In genomic region chr8:115650110-115650521, GRCm38 (mm10) we compare ENCODE assay signal across 8 mouse cellular contexts. TPM values are rescaled to one million over a fixed set of nuclear protein-coding genes. Genes with fewer than 3 reads are reported as not detected.
DNase-seq lines count a peak whose midpoint lies in the region; ATAC-seq and TF ChIP-seq lines count a peak whose summit lies in the region.

No protein-coding gene starts in this region.

- 0 out of 2 replicates have a peak, but pooled peaks have one; percentile 20 for ATAC-seq in lung, embryonic 16.5 days (ENCODE audit: low read depth)
- no peak for ATAC-seq in hindbrain, embryonic 13.5 days (ENCODE audit: low FRiP score)
- no peak for ATAC-seq in erythroblast, adult 5-6 weeks (replicated peaks; ENCODE audit: low FRiP score, poor library complexity, severe bottlenecking)
- ATAC-seq in forebrain, embryonic 12.5 days (ENCODE audit: low FRiP score): no peak

- H3K4me1 ChIP-seq in lung, embryonic 16.5 days (replicated peaks; ENCODE audit: control insufficient read depth, insufficient read depth, low read length): no peaks in the 10 kb centered on the region
- no peaks in the 10 kb centered on the region for H3K4me1 ChIP-seq in lung, adult 2 months (ENCODE audit: control insufficient read depth, insufficient read depth, low read length)
- H3K4me1 ChIP-seq in hindbrain, embryonic 13.5 days (replicated peaks): no peaks in the 10 kb centered on the region
- no peaks in the 10 kb centered on the region for H3K4me1 ChIP-seq in forebrain, embryonic 12.5 days

- no peak for TF ChIP-seq CTCF in lung, adult 2 months (IDR thresholded peaks at IDR 0.05; ENCODE audit: insufficient read depth, low read length)

- peak overlapping the region; percentile 1; the same call in 1 of the 2 replicates for H3K27ac ChIP-seq in lung, embryonic 16.5 days (ENCODE audit: low read length)
- no peak overlapping the region for H3K27ac ChIP-seq in hindbrain, embryonic 13.5 days
- H3K27ac ChIP-seq in forebrain, embryonic 12.5 days: no peak overlapping the region

- H3K36me3 ChIP-seq in lung, embryonic 16.5 days (ENCODE audit: control insufficient read depth, insufficient read depth, low read length): no peaks in the 10 kb centered on the region
- H3K36me3 ChIP-seq in hindbrain, embryonic 13.5 days: no peaks in the 10 kb centered on the region
- H3K36me3 ChIP-seq in forebrain, embryonic 12.5 days (replicated peaks): no peaks in the 10 kb centered on the region

- no peak overlapping the region for H3K4me2 ChIP-seq in lung, embryonic 16.5 days (ENCODE audit: low read depth, low read length)
- H3K4me2 ChIP-seq in hindbrain, embryonic 13.5 days: no peak overlapping the region
- H3K4me2 ChIP-seq in forebrain, embryonic 12.5 days: no peak overlapping the region

- no peak overlapping the region for H3K4me3 ChIP-seq in lung, embryonic 16.5 days (ENCODE audit: low read length)
- H3K4me3 ChIP-seq in lung, adult 2 months (replicated peaks; ENCODE audit: extremely low read depth, low read depth, low read length): no peak overlapping the region
- no peak overlapping the region for H3K4me3 ChIP-seq in hindbrain, embryonic 13.5 days
- H3K4me3 ChIP-seq in forebrain, embryonic 12.5 days (replicated peaks): no peak overlapping the region

- DNase-seq in lung, adult 2 months: no peak
- peak; percentile 99 for DNase-seq in heart, adult 11 months
- peak; percentile 3 for DNase-seq in layer of hippocampus, adult 9-10 months (ENCODE audit: low spot score)
- DNase-seq in right cerebral cortex, postnatal 14 days: peak; percentile 17

- H3K27me3 ChIP-seq in lung, embryonic 16.5 days (ENCODE audit: control insufficient read depth, insufficient read depth, low read depth, low read length): no peaks in the 10 kb centered on the region
- H3K27me3 ChIP-seq in hindbrain, embryonic 13.5 days: no peaks in the 10 kb centered on the region
- H3K27me3 ChIP-seq in forebrain, embryonic 12.5 days: no peaks in the 10 kb centered on the region

- H3K9ac ChIP-seq in lung, embryonic 16.5 days (ENCODE audit: low read length): no peak overlapping the region
- no peak overlapping the region for H3K9ac ChIP-seq in hindbrain, embryonic 13.5 days
- H3K9ac ChIP-seq in forebrain, embryonic 12.5 days: no peak overlapping the region

- TF ChIP-seq POLR2A in lung, adult 2 months (IDR thresholded peaks at IDR 0.05; ENCODE audit: borderline replicate concordance, extremely low read depth, low read depth, low read length): no peak

- H3K9me3 ChIP-seq in lung, embryonic 16.5 days (ENCODE audit: control insufficient read depth, low read length): no peaks in the 10 kb centered on the region
- no peaks in the 10 kb centered on the region for H3K9me3 ChIP-seq in hindbrain, embryonic 13.5 days
- H3K9me3 ChIP-seq in forebrain, embryonic 12.5 days: no peaks in the 10 kb centered on the region; the same call in 1 of the 2 replicates

- WGBS in lung, embryonic 16.5 days: 57% methylated on average over 3 of the region's 3 CpGs
- WGBS in lung, adult 2 months: 29% methylated on average over 3 of the region's 3 CpGs
- 75% methylated on average over 3 of the region's 3 CpGs for WGBS in hindbrain, embryonic 13.5 days
- 88% methylated on average over 3 of the region's 3 CpGs for WGBS in forebrain, embryonic 12.5 days

RNA-seq across cellular contexts. Expression of gene Maf, which starts 57.5 kb away (rescaled TPM):
- polyA plus RNA-seq in lung, embryonic 16.5 days (2015; fragmentation: Nextera tagmentation; extraction: Ambion mirVana): 13.4 and 13.8 TPM in 2 replicates
- polyA plus RNA-seq in lung, adult 2 months (2012; rRNA removed): 8.2 and 9.0 TPM in 2 replicates
- polyA plus RNA-seq in hindbrain, embryonic 13.5 days (2015; fragmentation: Nextera tagmentation; extraction: Ambion mirVana): 11.7 and 11.9 TPM in 2 replicates
- total RNA-seq in erythroblast, adult 5-6 weeks (2015; ENCODE audit: low replicate concordance): 2.5 and 4.0 TPM in 2 replicates
- total RNA-seq in erythroblast, adult 5-6 weeks (2017; ENCODE audit: low replicate concordance): 1.8 and 4.1 TPM in 2 replicates
- 3.1 and 3.6 TPM in 2 replicates for polyA plus RNA-seq in forebrain, embryonic 12.5 days (2016; fragmentation: Nextera tagmentation; extraction: Ambion mirVana)
